Mouse (Mus musculus): Measurements from ENCODE around the gene Gdf15. TPM values are rescaled to one million over a fixed set of nuclear protein-coding genes. Genes with fewer than 3 reads are reported as not detected.

Gene Gdf15
- total RNA-seq, 2 experiments from 2014 or later, result 0.59 to 1.8 TPM

GRCm38 (mm10) chr8:70657739-70658138, 25.5 kb upstream of the Gdf15 start:
- DNase-seq (ENCODE audit: low spot score in 2 of 2), result no peak

DNA sequence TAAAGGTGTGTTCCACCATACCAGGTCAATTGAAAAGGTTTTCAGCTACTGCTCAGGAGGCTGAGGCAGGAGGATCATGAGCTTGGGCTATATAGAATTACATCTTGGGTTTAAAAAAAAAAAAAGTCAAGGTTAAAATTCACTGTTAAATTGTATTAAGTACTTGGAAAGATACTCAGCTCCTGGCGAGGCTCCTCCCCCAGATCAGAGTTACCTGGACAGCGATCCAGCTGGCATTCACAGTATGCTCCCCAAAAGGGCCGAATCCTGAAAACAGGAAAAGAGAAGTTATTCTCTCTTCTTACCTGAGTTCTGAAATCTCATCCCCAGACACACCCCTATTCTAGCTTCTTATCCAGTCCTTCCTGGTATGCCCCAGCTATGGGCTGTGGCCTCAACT, 25.0 kb upstream of the Gdf15 start:
- DNase-seq (ENCODE audit: low spot score in 2 of 2), result no peak

DNA sequence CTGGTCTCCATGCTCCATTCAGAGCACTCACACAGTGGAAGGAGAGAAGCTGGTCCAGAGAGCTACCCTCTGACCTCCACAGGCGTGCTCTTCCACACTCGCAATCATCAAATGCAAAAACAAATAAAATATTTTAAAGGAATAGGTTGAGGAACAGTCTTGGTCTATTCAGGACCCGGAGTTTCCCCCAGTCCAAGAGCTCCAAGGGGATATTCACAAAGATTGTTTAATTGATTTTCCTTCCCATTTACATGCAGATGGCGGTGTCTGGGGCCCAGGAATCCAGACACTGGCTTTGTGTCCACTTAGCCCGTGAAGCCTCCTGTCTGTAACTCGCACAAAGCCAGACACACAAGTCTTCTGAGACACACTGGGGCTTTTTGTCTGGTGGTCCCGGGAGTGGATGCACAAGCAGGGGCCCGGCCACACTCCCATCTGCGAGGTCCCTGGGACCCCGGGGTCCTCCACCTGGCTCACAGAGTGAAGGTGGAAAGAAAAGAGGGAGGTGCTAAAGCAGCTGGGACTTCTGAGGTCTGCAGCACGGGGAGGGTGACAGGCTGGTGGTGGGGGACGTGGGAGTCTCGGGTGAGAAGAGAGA, 24.0 kb upstream of the Gdf15 start:
- DNase-seq (ENCODE audit: low spot score in 2 of 2), result no peak

GRCm38 (mm10) chr8:70655469-70655868, 23.2 kb upstream of the Gdf15 start:
- DNase-seq (ENCODE audit: low spot score in 2 of 2), result no peak

GRCm38 (mm10) chr8:70654121-70654520, 21.9 kb upstream of the Gdf15 start:
- no peak for DNase-seq (ENCODE audit: low spot score in 2 of 2)

- DNase-seq (ENCODE audit: low spot score in 2 of 2), result no peak
Observed at GRCm38 (mm10) chr8:70653226-70653625, 21.0 kb upstream of the Gdf15 start.

DNA sequence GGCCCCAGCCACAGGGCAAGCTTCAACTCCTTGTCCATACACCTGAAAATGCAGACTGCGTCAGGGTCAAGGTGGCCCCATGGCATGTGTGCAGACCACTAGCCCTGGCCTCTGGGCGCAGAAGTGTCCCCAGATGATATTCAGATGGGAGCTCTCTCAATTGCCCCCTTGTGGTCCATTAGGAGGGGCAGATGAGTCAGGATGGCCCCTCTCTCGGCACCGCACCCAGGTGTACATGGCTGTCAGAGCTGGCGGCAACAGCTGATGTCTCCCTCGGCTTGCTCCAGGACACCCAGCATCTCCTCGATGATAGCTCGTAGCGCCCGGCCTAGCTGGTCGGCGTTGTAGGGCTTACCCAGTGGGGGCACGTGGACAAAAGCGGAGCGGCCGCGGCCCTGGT, 18.1 kb upstream of the Gdf15 start:
- DNase-seq (ENCODE audit: low spot score in 2 of 2), result no peak

- peak in 1 of 2 experiments; percentile 68 for DNase-seq (ENCODE audit: low spot score in 2 of 2)
Observed at GRCm38 (mm10) chr8:70649324-70649723, 17.1 kb upstream of the Gdf15 start.

DNA sequence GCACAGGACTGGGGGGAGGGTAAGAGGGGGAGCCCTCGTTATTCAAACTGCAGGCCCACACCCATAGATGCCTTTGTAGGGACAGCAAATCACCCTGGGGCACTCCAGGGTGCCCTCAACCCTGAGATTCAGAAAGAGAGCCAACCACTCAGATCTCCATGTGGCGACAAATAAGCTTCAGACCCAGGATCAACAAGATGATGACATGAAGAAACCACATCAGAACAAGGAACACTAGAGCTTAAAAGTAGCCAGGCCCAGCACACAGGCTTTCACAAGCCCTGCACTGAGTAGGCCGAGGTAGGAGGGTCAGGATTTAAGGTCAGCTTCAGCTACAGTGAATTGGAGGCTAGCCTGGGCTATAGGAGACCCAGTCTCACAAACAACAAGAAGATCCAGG, 16.7 kb upstream of the Gdf15 start:
- DNase-seq (ENCODE audit: low spot score in 2 of 2), result no peak

- DNase-seq (ENCODE audit: low spot score in 2 of 2), result no peak
Observed at GRCm38 (mm10) chr8:70648164-70648442, 15.8 kb upstream of the Gdf15 start.

DNA sequence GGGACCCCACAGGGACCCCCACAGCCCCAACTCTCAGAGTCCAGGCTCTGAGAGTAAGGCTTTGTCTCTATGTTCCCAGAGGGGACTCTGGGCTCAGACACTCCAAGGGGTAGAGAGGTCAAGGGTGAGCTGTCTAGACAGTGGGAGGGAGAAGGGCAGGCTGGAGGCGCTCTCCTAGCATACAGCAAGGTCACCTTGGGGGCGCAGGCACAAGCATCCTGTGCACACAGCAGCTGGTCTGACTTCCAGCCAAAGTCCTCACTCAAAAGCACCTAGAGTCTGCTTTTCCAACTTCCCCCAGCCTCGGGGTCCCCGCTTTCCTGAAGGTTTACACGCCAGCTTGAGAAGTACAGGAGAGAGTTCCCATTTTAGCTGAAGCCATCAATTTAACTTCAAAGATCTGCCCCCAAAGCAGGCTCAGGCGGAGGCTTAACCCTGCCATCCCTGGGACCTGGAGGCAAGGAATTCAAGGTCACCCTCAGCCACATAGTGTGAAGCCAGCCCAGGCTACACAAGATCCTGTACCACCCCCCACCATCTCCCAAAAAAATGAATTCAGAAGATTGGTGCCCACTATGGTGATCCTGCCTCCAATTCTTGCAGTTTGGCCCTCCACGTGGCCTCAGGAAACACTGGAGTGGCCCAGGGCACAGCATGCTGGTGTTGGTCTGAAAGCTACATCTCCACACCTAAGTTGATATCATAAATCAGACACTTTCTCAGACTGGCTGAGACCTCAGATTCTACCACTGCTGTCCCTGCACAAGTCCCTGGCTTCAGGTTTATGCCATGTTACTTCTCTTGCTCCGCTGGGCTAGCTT, 15.3 kb upstream of the Gdf15 start:
- no peak for DNase-seq (ENCODE audit: low spot score in 2 of 2)

DNA sequence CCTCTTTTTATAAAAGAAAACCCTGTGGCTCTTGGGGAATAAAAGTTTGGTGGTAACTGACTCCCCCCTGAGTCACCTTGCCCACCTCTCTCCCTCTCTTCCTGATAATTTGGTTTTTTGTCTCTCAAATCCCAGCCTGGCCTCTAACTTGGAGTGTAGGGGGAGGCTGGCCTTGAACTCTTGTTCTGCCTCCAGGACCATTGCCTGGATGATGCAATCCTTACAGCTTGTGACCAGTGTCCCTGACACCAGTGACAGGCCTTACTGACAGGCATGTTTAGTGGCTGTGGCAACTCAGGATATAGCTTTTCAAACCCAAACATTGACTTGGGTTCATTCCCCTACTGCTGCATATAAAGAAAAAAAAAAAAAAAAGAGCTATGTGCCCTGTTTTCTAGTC, 14.5 kb upstream of the Gdf15 start:
- DNase-seq (ENCODE audit: low spot score in 2 of 2), result no peak

- DNase-seq (ENCODE audit: low spot score in 2 of 2), result no peak
Observed at GRCm38 (mm10) chr8:70646369-70646768, 14.1 kb upstream of the Gdf15 start.

DNA sequence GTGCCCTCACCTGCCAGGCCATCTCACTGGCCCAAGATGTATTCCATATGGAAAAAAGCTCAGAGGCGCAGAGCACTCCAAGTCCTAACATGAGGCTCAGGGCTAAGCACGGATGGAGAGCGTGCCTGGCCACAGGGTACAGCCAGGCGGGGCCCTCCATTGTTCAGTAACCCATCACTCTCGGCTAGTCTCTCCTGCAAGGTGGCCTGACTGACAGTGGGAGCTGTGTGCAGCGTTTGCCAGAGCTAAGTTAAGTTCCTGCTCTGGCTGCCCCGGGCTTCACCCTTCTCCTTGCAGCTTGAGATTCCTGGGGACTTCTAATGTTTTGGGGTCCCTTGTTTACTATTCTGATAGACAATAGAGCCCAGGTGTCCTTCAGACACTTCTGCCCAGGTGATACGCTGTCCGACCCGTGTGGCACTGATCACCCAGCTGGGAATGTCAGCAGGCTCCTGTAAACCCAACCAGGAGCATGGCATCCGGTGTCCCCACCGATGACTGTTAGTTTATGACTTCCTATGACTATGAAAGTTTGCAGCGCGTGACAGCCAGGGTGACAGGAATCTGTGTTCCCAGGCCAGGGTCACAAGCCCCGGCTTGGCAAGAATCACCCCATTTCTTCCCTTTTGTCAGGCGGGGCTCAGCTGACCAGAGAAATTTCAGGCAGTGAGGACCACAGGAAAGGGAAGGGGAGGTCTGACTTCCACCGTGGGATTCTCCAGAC, 13.4 kb upstream of the Gdf15 start:
- no peak for DNase-seq (ENCODE audit: low spot score in 2 of 2)

DNA sequence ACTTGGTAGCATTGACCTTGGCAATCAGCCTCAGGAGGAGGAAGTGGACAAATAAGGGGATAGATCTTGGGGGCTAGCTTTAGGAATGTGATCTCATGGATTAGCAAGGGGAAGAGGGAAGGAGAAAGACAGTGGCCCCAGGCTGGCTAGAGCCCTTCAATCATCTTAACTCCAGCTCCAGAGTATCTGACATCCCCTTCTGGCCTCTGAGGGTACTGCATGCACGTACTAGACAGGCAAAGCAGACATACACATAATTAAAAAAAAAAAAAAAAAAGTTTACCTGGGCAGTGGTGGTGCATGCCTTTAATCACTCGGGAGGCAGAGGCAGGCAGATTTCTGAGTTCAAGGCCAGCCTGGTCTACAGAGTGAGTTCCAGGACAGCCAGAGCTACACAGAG, 11.8 kb upstream of the Gdf15 start:
- no peak for DNase-seq (ENCODE audit: low spot score in 2 of 2)

DNA sequence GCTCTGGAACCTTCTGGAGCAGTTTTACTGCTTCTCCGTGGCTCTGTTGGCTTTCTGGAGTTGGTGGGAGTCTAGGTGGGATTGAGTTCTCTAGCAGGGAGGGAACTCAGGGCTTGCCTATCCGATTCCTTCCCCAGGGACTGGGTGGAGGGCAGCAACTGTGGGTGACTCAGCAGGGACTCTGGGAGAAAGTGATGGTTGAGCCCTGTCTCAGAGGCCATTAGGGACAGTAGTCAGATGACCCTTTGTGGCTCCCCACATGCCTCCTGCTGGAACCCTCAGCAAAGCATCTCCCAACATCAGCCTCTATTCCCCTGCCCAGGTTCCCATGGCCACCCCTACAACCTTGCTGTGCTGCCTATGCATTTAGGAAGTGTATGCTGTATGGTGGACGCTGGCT, 10.8 kb upstream of the Gdf15 start:
- DNase-seq (ENCODE audit: low spot score in 2 of 2), result no peak

DNA sequence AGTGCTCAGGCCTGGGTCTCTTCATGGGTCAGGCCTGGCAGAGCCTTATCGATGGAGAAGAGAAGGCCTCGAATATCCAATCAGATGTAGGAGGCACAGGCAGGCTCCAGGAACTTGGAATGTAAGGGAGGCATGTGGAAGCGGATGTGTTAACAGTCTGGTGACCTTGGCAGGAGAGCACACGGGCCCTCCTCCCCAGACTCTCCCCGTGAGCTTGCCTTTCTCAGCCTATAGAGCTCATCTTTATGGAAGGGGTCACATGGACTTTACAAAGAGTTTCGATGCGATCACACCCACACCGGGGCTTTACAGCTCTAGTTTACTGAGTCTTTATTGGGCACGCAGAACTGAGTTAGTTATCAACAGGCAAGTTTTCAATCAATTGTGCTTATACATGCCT, 6.5 kb upstream of the Gdf15 start:
- DNase-seq (ENCODE audit: low spot score in 2 of 2), result no peak

DNA sequence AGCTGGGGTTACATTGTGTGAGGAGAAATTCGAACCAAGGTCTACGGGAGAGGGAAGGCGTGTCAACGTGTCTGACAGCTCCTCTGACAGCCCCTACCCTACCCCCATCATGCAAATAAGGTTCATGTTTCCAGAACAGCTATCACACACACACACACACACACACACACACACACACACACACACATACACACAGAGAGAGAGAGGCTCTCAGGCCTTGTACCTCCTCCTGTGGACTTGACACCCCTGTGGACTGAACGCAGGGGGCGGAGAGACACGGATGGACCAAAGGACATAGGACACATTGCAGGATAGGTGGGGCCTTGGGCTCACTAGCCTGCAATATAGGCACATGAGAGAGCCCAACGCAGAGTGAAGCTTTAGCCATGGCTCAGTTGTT, 4.6 kb upstream of the Gdf15 start:
- no peak for DNase-seq (ENCODE audit: low spot score in 2 of 2)

GRCm38 (mm10) chr8:70635527-70635926, 3.3 kb upstream of the Gdf15 start:
- DNase-seq (ENCODE audit: low spot score in 2 of 2), result no peak

- DNase-seq (ENCODE audit: low spot score in 2 of 2), result no peak
Observed at GRCm38 (mm10) chr8:70634066-70634465, 1.8 kb upstream of the Gdf15 start.

DNA sequence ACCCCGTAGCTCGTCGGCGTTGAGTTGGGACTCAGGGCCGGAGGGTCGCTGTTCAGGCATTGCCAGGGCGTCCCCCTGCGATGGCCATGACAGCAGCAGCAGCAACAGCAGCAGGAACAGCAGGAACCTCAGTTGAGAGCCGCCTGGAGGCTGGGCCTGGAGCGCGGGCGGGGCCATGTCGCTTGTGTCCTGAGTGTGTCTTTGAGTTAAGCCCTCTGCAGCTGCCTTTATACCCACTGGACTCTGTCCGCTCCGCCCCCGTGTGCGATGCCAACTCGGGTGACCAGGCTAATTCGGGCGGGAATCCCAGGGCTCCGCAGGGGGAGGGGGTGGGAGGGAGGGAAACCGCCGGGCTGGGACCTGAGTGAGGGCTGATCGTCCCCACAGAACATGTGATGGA, 820 bp downstream of the Gdf15 start:
- no peak for DNase-seq (ENCODE audit: low spot score in 2 of 2)

- DNase-seq (ENCODE audit: low spot score in 2 of 2), result no peak
Observed at GRCm38 (mm10) chr8:70630532-70631381, 1.5 kb downstream of the Gdf15 start.

Data from adrenal gland, postnatal 4 days (tissue).